Mouse (Mus musculus): ENCODE data around the gene Topbp1. TPM values are rescaled to one million over a fixed set of nuclear protein-coding genes. Genes with fewer than 3 reads are reported as not detected.
"Not testable (repeated sequence)": the region's sequence is repeated elsewhere in the genome, so short reads cannot be mapped to it uniquely, and the experiment has no call there.

Gene Topbp1
- total and polyA plus RNA-seq, 2 experiments from 2014 or later: 11.5 to 16.9 TPM

DNA sequence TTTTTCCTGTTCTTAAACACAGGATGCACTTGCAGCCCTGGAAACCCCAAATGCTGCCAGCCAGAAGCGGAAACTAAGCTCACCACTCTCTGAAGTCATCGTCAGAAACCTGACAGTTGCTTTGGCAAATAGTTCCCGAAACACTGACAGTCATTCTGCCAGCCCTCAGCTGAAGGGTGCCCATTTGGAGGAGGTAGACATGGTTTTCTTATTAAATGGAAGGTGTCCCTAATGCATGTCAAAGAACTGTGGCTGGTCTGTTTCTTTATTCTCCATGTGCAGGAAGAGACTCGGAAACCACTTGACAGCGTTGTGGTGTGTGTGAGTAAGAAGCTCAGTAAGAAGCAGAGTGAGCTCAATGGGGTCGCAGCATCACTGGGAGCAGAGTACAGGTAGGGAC lies 27.6 kb downstream of the Topbp1 start:
- 92% methylated on average over 6 of the region's 6 CpGs for WGBS
- Histone ChIP-seq H3K9me3 (ENCODE audit: low read length) (no peaks in the 10 kb centered on the region), H3K4me1 (ENCODE audit: insufficient read depth, low read length) (no peaks in the 10 kb centered on the region), H3K27me3 (ENCODE audit: insufficient read depth, low read length) (no peaks in the 10 kb centered on the region), H3K36me3 (ENCODE audit: insufficient read depth, low read length) (peaks cover 16% of the 10 kb centered on the region), H3K27ac (ENCODE audit: low read depth, low read length) (no peak overlapping the region), H3K9ac (replicated peaks; ENCODE audit: low read length, poor library complexity, severe bottlenecking) (no peak overlapping the region), H3K4me3 (ENCODE audit: low read depth, low read length) (no peak overlapping the region), H3K4me2 (ENCODE audit: low read depth, low read length, poor library complexity, severe bottlenecking) (no peak overlapping the region)
- no peak for TF ChIP-seq CTCF (IDR thresholded peaks at IDR 0.05)
- ATAC-seq (ENCODE audit: low FRiP score) (no peak), DNase-seq (ENCODE audit: low spot score) (no peak)

DNA sequence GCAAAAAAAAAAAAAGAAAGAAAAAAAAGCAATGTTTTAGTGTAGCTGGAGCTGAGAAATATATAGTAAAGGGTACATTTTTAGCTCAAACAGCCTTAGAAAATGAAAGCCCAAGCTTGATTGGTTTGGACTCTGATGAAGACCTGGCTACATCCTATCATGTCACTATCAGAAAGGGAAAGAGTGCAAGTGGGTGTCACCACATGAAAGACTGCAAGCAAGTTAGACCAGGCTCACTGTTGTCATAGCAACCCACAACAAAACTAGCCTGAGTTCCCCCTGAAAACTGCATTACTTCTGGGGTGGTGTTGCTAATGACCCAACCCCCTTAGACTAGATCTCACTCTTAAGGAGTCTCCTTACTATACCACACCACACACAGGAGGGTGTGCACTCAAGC lies 31.9 kb downstream of the Topbp1 start:
- Histone ChIP-seq H3K4me2 (ENCODE audit: low read depth, low read length, poor library complexity, severe bottlenecking) (no peak overlapping the region), H3K27me3 (ENCODE audit: insufficient read depth, low read length) (no peaks in the 10 kb centered on the region), H3K9me3 (ENCODE audit: low read length) (no peaks in the 10 kb centered on the region), H3K27ac (ENCODE audit: low read depth, low read length) (no peak overlapping the region), H3K4me3 (ENCODE audit: low read depth, low read length) (no peak overlapping the region), H3K9ac (replicated peaks; ENCODE audit: low read length, poor library complexity, severe bottlenecking) (no peak overlapping the region), H3K4me1 (ENCODE audit: insufficient read depth, low read length) (no peaks in the 10 kb centered on the region), H3K36me3 (ENCODE audit: insufficient read depth, low read length) (peaks cover 25% of the 10 kb centered on the region)
- no peak for ATAC-seq (ENCODE audit: low FRiP score)
- no peak for TF ChIP-seq CTCF (IDR thresholded peaks at IDR 0.05)
- DNase-seq (ENCODE audit: low spot score): no peak

DNA sequence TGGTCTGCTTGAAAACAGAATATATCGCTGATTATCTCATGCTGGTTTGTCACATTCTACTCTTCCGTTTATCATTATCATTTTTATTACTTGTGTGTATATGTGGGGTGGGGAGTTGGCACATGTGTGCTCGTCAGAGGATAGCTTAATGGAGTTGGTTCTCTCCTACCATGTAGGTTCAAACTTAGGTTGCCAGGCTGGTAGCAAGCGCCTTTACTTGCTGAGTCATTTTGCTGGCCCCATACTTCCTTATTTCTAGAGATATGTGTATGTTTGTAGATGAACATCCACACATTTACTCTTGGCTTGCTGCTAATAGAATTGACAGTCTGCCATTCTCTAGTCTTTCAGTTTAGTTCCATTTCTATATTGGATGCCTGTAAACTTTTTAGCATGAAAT lies 42.0 kb downstream of the Topbp1 start:
- WGBS: 88% methylated on average over 4 of the region's 4 CpGs
- H3K4me2 ChIP-seq (ENCODE audit: low read depth, low read length, poor library complexity, severe bottlenecking): no peak overlapping the region
- no peak for TF ChIP-seq CTCF (IDR thresholded peaks at IDR 0.05)
- no peaks in the 10 kb centered on the region for H3K4me1 ChIP-seq (ENCODE audit: insufficient read depth, low read length)
- H3K27ac ChIP-seq (ENCODE audit: low read depth, low read length): no peak overlapping the region
- H3K4me3 ChIP-seq (ENCODE audit: low read depth, low read length): no peak overlapping the region
- H3K27me3 ChIP-seq (ENCODE audit: insufficient read depth, low read length): no peaks in the 10 kb centered on the region
- ATAC-seq (ENCODE audit: low FRiP score): no peak
- no peak for DNase-seq (ENCODE audit: low spot score)
- H3K9ac ChIP-seq (replicated peaks; ENCODE audit: low read length, poor library complexity, severe bottlenecking): no peak overlapping the region
- H3K9me3 ChIP-seq (ENCODE audit: low read length): no peaks in the 10 kb centered on the region
- peaks cover 4% of the 10 kb centered on the region for H3K36me3 ChIP-seq (ENCODE audit: insufficient read depth, low read length)

GRCm38 (mm10) chr9:103347996-103348490 lies 43.0 kb downstream of the Topbp1 start:
- Histone ChIP-seq H3K9me3 (ENCODE audit: low read length) (no peaks in the 10 kb centered on the region), H3K4me2 (ENCODE audit: low read depth, low read length, poor library complexity, severe bottlenecking) (no peak overlapping the region), H3K27ac (ENCODE audit: low read depth, low read length) (no peak overlapping the region), H3K36me3 (ENCODE audit: insufficient read depth, low read length) (peaks cover 4% of the 10 kb centered on the region), H3K27me3 (ENCODE audit: insufficient read depth, low read length) (no peaks in the 10 kb centered on the region), H3K9ac (replicated peaks; ENCODE audit: low read length, poor library complexity, severe bottlenecking) (no peak overlapping the region), H3K4me1 (ENCODE audit: insufficient read depth, low read length) (no peaks in the 10 kb centered on the region), H3K4me3 (ENCODE audit: low read depth, low read length) (no peak overlapping the region)
- no peak for TF ChIP-seq CTCF (IDR thresholded peaks at IDR 0.05)
- DNase-seq (ENCODE audit: low spot score) (no peak), ATAC-seq (ENCODE audit: low FRiP score) (no peak)
- WGBS: 74% methylated on average over 1 of the region's 1 CpGs

GRCm38 (mm10) chr9:103348791-103349190 lies 43.8 kb downstream of the Topbp1 start:
- H3K4me3 ChIP-seq (ENCODE audit: low read depth, low read length): no peak overlapping the region
- no peak overlapping the region for H3K27ac ChIP-seq (ENCODE audit: low read depth, low read length)
- no peaks in the 10 kb centered on the region for H3K9me3 ChIP-seq (ENCODE audit: low read length)
- no peak overlapping the region for H3K4me2 ChIP-seq (ENCODE audit: low read depth, low read length, poor library complexity, severe bottlenecking)
- H3K4me1 ChIP-seq (ENCODE audit: insufficient read depth, low read length): no peaks in the 10 kb centered on the region
- H3K9ac ChIP-seq (replicated peaks; ENCODE audit: low read length, poor library complexity, severe bottlenecking): no peak overlapping the region
- DNase-seq (ENCODE audit: low spot score) (no peak), ATAC-seq (ENCODE audit: low FRiP score) (no peak)
- no peaks in the 10 kb centered on the region for H3K27me3 ChIP-seq (ENCODE audit: insufficient read depth, low read length)
- H3K36me3 ChIP-seq (ENCODE audit: insufficient read depth, low read length): peaks cover 4% of the 10 kb centered on the region
- TF ChIP-seq CTCF (IDR thresholded peaks at IDR 0.05): no peak

DNA sequence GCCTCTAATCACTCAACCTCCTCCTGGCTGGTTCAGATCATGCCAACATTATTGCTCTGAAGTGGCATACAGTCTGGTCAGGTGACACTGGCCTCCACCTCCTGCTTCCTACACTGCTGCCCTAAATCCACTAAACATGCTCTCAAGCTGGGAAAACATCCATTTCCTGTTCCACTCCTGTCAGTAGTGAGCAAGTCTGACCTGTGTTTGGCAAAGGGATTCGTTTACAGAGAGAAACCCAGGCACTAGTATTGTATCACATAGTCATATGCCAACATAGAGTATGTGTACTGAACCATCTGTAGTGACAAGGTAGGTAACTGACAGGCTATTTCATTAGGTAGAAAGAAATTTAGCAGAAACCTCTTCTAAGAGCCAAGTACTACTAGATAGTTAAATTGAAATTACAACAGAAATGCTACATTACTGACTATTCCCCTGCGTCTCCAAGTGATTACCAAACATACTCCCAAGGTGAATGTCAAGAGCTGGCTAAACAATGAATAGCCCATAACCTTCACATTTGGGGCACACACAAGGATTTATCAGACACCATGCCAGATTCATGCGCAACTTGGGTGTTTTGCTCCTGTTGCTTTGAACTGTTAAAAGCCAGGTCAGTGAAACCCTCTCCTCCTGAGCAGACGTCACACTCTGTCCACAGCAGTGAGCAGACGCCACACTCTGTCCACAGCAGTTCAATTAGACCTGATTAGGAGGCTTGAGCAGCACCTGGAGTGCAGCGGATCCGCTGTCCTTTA lies 48.7 kb downstream of the Topbp1 start:
- H3K4me1 ChIP-seq (ENCODE audit: insufficient read depth, low read length); H3K27ac ChIP-seq (ENCODE audit: low read depth, low read length); DNase-seq (ENCODE audit: low spot score); H3K9me3 ChIP-seq (ENCODE audit: low read length); H3K36me3 ChIP-seq (ENCODE audit: insufficient read depth, low read length); H3K9ac ChIP-seq (replicated peaks; ENCODE audit: low read length, poor library complexity, severe bottlenecking); H3K4me2 ChIP-seq (ENCODE audit: low read depth, low read length, poor library complexity, severe bottlenecking); H3K27me3 ChIP-seq (ENCODE audit: insufficient read depth, low read length); ATAC-seq (ENCODE audit: low FRiP score); H3K4me3 ChIP-seq (ENCODE audit: low read depth, low read length): not testable (repeated sequence)
- WGBS: 79% methylated on average over 7 of the region's 7 CpGs
